Mouse (Mus musculus) 3134 (cell line): ENCODE results near the gene Acot3.

Experiments used
- DNase-seq: peaks from one replicate; pipeline ENCODE4 v3.0.0-alpha.2; 2011; ENCODE audit warnings: low spot score; ENCODE audit not compliant: insufficient read length; ENCODE audit errors: extremely low read depth

Gene Acot3

GRCm38 (mm10) chr12:84099605-84100004 is 47.7 kb downstream of the Acot3 start:
- DNase-seq, result no peak

- peak; percentile 28 for DNase-seq
Observed at GRCm38 (mm10) chr12:84100071-84100470, 48.1 kb downstream of the Acot3 start.

GRCm38 (mm10) chr12:84100604-84101492 is 48.9 kb downstream of the Acot3 start, which contains the start of gene Acot6:
Gene Acot6, plus strand, starts transcription at chr12:84100654.
- DNase-seq, result peak; percentile 71

DNA sequence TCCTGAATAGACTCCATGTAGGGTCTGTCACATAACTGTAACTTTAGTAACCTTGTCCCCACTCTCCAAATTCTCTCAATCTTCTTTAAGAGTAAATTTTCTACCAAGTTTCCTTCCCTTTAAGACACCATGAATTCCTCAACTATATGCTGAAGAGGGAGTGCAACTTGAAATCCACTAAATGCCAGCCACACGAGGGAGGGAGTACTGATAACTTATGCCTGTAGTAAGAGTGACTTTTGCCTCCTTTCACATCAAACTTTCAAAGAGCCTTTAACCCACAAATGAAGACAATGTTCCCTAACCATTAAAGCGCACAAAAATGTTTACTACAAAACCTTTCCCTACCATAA is 49.5 kb downstream of the Acot3 start:
- no peak for DNase-seq

DNA sequence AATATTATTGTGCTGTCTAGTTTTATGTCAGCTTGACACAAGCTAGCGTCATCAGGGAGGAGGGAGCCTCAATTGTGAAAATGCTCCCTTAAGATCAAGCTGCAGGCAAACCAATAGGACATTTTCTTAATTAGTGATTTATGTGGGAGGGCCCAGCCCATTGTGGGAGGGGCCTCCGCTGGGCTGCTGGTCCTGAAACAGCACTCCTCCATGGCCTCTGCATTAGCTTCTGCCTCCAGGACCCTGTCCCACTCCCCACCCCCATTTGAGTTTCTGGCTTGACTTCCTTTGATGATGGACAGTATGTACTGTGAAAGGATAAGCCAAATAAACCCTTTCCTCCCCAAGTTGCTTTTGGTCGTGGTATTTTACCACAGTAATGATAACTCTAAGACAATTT is 55.1 kb downstream of the Acot3 start:
- DNase-seq, result no peak

DNA sequence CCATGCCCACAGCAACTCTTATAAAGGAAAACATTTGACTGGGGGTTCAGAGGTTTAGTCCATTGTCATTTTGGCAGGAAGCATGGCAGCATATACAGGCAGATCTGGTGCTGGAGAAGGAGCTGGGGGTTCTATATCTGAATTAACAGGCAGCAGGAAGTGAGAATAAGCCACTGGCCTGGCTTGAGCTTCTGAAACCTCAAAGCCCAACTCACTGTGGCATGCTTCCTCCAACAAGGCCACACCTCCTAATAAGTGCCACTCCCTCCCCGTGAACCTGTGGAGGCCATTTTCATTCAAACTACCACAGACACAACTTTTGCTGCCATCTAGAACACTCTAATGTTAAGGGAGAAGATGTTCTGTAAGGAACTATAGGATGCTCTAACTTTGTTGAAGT is 55.7 kb downstream of the Acot3 start:
- DNase-seq, result no peak

DNA sequence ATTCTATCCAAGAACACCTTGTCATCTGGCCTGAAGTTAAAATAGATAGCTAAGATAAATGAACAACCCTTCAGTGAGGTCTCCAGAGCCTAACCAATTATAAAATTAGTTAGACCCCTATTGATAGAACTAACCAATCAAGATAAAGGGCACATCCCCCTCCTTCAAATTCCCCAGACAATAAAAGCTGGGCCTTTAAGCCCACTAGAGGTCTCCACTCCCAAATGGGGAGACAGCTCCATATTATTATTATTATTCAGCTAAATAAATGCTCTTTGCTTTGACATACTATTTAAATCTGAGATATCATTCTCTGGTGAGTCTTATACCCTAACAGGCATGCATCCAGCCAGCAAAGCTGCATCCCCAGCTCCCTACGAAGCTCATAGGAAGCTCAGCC is 58.0 kb downstream of the Acot3 start:
- no peak for DNase-seq
